Mouse (Mus musculus): ENCODE results near the gene Itpr1.

The Itpr1 gene

GRCm38 (mm10) chr6:108448016-108448735, 235.3 kb downstream of the Itpr1 start:
- DNase-seq = peak; percentile 48

- DNase-seq = no peak
These were observed 236.0 kb downstream of the Itpr1 start for GRCm38 (mm10) chr6:108448864-108449263.

GRCm38 (mm10) chr6:108451536-108451935, 238.6 kb downstream of the Itpr1 start:
- DNase-seq = no peak

- no peak for DNase-seq
These were observed 240.7 kb downstream of the Itpr1 start for GRCm38 (mm10) chr6:108453618-108454017.

GRCm38 (mm10) chr6:108454061-108454891, 241.4 kb downstream of the Itpr1 start:
- no peak for DNase-seq

- DNase-seq = no peak
These were observed 242.3 kb downstream of the Itpr1 start for GRCm38 (mm10) chr6:108454979-108455836.

- DNase-seq = peak; percentile 62
These were observed 243.6 kb downstream of the Itpr1 start for GRCm38 (mm10) chr6:108456231-108457062.

- DNase-seq = peak; percentile 56
These were observed 244.1 kb downstream of the Itpr1 start for GRCm38 (mm10) chr6:108457063-108457405.

GRCm38 (mm10) chr6:108457516-108458181, 244.8 kb downstream of the Itpr1 start:
- DNase-seq = peak; percentile 64

- peak; percentile 84 for DNase-seq
These were observed 245.3 kb downstream of the Itpr1 start for GRCm38 (mm10) chr6:108458182-108458571.

GRCm38 (mm10) chr6:108458826-108459225, 245.9 kb downstream of the Itpr1 start:
- peak; percentile 34 for DNase-seq

- DNase-seq = no peak
These were observed 251.5 kb downstream of the Itpr1 start for GRCm38 (mm10) chr6:108464308-108464979.

- DNase-seq = no peak
These were observed 252.3 kb downstream of the Itpr1 start for GRCm38 (mm10) chr6:108465159-108465558.

GRCm38 (mm10) chr6:108466061-108466531, 253.2 kb downstream of the Itpr1 start:
- DNase-seq = peak; percentile 35

- DNase-seq = peak; percentile 30
These were observed 254.7 kb downstream of the Itpr1 start for GRCm38 (mm10) chr6:108467597-108467996.

- DNase-seq = no peak
These were observed 255.4 kb downstream of the Itpr1 start for GRCm38 (mm10) chr6:108468226-108468825.

GRCm38 (mm10) chr6:108471878-108472277, 259.0 kb downstream of the Itpr1 start:
- DNase-seq = no peak

- no peak for DNase-seq
These were observed 259.9 kb downstream of the Itpr1 start for GRCm38 (mm10) chr6:108472748-108473147.

- peak; percentile 80 for DNase-seq
These were observed 263.9 kb downstream of the Itpr1 start for GRCm38 (mm10) chr6:108476797-108477235.

GRCm38 (mm10) chr6:108477602-108478001, 264.7 kb downstream of the Itpr1 start:
- no peak for DNase-seq
